Mouse (Mus musculus) lung, postnatal 0 days (tissue): ENCODE measurements at regions not wholly inside any gene's neighbourhood (a gene's known extent, or its start where the extent isn't known, plus 50 kb on each side); places are given as distances from the start of the nearest gene placed in this dataset.
A peak's percentile ranks its signal among the peaks of the same experiment; 100 is the strongest.

Experiments
- ATAC-seq: fragments of 200-750 bp; cut with Nextera tagmentation; 2 replicates; pipeline ENCODE4 v1.8.0; 2017; ENCODE audit warnings: moderate library complexity
- DNase-seq: peaks from one replicate; pipeline ENCODE4 v3.0.0-alpha.2; 2016; ENCODE audit warnings: low spot score
- H3K27ac ChIP-seq: fragments of 300-500 bp; sonication (generic); 2 replicates; pipeline ENCODE4 v1.5.1; 2014; ENCODE audit warnings: antibody characterized with exemption, mild to moderate bottlenecking, low read length, mixed read lengths
- H3K27me3 ChIP-seq: fragments of 300-500 bp; sonication (generic); replicated peaks from 2 replicates; pipeline ENCODE4 v1.6.1; 2014; ENCODE audit warnings: low read length, mixed read lengths; ENCODE audit not compliant: insufficient read depth
- H3K36me3 ChIP-seq: fragments of 300-500 bp; sonication (generic); 2 replicates; pipeline ENCODE4 v1.6.1; 2014; ENCODE audit warnings: low read length, mixed read lengths; ENCODE audit not compliant: insufficient read depth
- H3K4me1 ChIP-seq: fragments of 300-500 bp; sonication (generic); 2 replicates; pipeline ENCODE4 v1.6.1; 2014; ENCODE audit warnings: antibody characterized with exemption, low read depth, low read length, mixed read lengths; ENCODE audit not compliant: insufficient read depth
- H3K4me2 ChIP-seq: fragments of 300-500 bp; sonication (generic); replicated peaks from 2 replicates; pipeline ENCODE4 v1.6.1; 2014; ENCODE audit warnings: low read depth, mild to moderate bottlenecking, low read length, moderate library complexity, mixed read lengths
- H3K4me3 ChIP-seq: fragments of 300-500 bp; sonication (generic); 2 replicates; pipeline ENCODE4 v1.5.1; 2014; ENCODE audit warnings: low read depth, low read length
- H3K9ac ChIP-seq: fragments of 300-500 bp; sonication (generic); replicated peaks from 2 replicates; pipeline ENCODE4 v1.6.1; 2014; ENCODE audit warnings: low read depth, mild to moderate bottlenecking
- H3K9me3 ChIP-seq: fragments of 300-500 bp; sonication (generic); 2 replicates; pipeline ENCODE4 v1.6.1; 2016; ENCODE audit warnings: low read length, mixed read lengths
- CTCF ChIP-seq: IDR thresholded peaks from 2 replicates; pipeline ENCODE4 v1.5.1; 2016; ENCODE audit warnings: antibody characterized with exemption, mild to moderate bottlenecking
- EP300 ChIP-seq: IDR thresholded peaks from 2 replicates; pipeline ENCODE4 v1.6.1; 2016; ENCODE audit warnings: antibody characterized with exemption, mild to moderate bottlenecking, control low read depth
- WGBS: fragments of 180-500 bp; shearing (Covaris S2); extraction: QIAGEN DNeasy Blood & Tissue Kit; methylation state at CpG from one replicate; pipeline ENCODE4 v1.1.7; 2014; 5-methylcytosine and 5-hydroxymethylcytosine counted together

DNA sequence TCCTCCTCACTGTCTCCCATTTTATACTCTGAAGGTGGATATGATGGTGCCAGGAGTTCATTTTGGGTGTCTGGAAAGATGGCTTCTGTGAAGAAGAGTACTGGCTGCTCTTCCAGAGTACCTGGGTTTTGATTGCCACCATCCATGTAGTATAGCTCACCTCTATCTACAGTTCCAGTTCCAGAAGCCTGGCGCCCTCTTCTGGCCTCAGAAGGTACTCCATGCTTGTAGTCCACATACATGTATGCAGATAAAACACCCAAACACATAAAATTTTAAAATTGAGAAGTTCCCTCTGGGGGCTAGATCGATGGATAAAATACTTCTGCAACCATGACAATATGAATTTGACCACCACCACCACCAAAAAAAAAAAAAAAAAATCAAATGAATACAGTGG is 128.4 kb upstream of the Pkdcc start:
- Histone ChIP-seq H3K36me3 (no peaks in the 10 kb centered on the region), H3K9me3 (no peaks in the 10 kb centered on the region), H3K27me3 (no peaks in the 10 kb centered on the region), H3K27ac (no peak overlapping the region), H3K4me3 (no peak overlapping the region), H3K4me2 (no peak overlapping the region), H3K4me1 (no peaks in the 10 kb centered on the region), H3K9ac (no peak overlapping the region)
- WGBS, result 89% methylated on average over 2 of the region's 2 CpGs
- TF ChIP-seq EP300 (no peak), CTCF (peak; percentile 43)
- ATAC-seq (no peak), DNase-seq (no peak)

GRCm38 (mm10) chr17:83088471-83088870 is 126.6 kb upstream of the Pkdcc start:
- Histone ChIP-seq H3K27ac (no peak overlapping the region), H3K4me1 (no peaks in the 10 kb centered on the region), H3K4me2 (no peak overlapping the region), H3K9me3 (no peaks in the 10 kb centered on the region), H3K27me3 (no peaks in the 10 kb centered on the region), H3K36me3 (no peaks in the 10 kb centered on the region), H3K4me3 (no peak overlapping the region), H3K9ac (no peak overlapping the region)
- DNase-seq (no peak), ATAC-seq (no peak)
- WGBS, result 82% methylated on average over 2 of the region's 2 CpGs
- TF ChIP-seq CTCF (no peak), EP300 (no peak)

GRCm38 (mm10) chr17:83089856-83090692 is 125.0 kb upstream of the Pkdcc start:
- no peaks in the 10 kb centered on the region for H3K27me3 ChIP-seq
- 52% methylated on average over 10 of the region's 10 CpGs for WGBS

DNA sequence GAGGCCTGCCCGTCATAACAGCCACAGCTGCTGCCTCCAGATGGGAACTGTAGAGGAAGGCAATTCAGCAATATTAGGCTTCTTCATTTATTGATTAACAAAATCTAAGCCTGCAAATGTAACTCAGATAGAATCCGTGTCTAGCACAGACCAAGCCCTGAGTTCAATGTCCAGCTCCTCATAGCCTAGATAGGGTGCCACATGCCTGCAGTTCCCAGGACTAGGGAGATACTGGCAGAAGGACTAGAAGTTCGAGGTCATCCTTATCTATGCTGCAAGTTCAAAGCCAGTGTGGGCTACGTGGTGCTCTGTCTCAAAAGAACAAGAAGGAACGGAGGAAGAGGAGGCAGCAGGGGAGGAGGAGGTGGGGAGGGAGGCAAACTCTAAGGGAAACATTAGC is 121.2 kb upstream of the Pkdcc start:
- Histone ChIP-seq H3K4me3 (no peak overlapping the region), H3K27ac (no peak overlapping the region), H3K4me2 (no peak overlapping the region), H3K27me3 (no peaks in the 10 kb centered on the region), H3K9ac (no peak overlapping the region), H3K36me3 (no peaks in the 10 kb centered on the region), H3K9me3 (no peaks in the 10 kb centered on the region), H3K4me1 (no peaks in the 10 kb centered on the region)
- no peak for TF ChIP-seq CTCF
- TF ChIP-seq EP300, result no peak
- WGBS, result 77% methylated on average over 5 of the region's 5 CpGs
- DNase-seq (no peak), ATAC-seq (no peak)

More at GRCm38 (mm10) chr17:83089856-83090692, 125.0 kb upstream of the Pkdcc start:
- Histone ChIP-seq H3K4me2 (no peak overlapping the region), H3K4me3 (no peak overlapping the region), H3K36me3 (no peaks in the 10 kb centered on the region), H3K4me1 (no peaks in the 10 kb centered on the region), H3K9me3 (no peaks in the 10 kb centered on the region), H3K9ac (no peak overlapping the region), H3K27ac (no peak overlapping the region)
- no peak for TF ChIP-seq EP300
- no peak for TF ChIP-seq CTCF
- no peak for DNase-seq
- ATAC-seq, result no peak

DNA sequence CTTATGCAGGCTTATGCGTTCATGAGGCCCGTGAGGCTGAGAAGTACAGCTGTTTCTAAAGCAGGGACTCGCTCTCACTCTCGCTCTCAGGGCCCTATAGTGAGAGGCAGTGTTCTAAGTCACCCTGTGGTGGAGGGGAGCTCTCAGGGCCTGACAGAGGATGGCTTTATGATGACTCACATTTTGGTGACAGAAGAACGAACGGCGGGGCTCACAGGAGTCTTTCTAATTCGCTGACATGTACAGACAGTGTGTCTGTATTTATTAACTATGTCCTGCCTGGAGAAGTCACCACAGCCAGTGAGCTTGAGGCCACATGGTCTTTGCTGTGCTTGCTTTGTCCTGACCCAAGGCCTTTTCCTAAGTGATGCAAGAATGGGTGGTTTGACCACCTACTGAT is 118.6 kb upstream of the Pkdcc start:
- Histone ChIP-seq H3K9me3 (no peaks in the 10 kb centered on the region), H3K4me2 (no peak overlapping the region), H3K4me1 (no peaks in the 10 kb centered on the region), H3K27me3 (no peaks in the 10 kb centered on the region), H3K9ac (no peak overlapping the region), H3K4me3 (no peak overlapping the region), H3K27ac (no peak overlapping the region), H3K36me3 (no peaks in the 10 kb centered on the region)
- no peak for DNase-seq
- 41% methylated on average over 8 of the region's 8 CpGs for WGBS
- TF ChIP-seq CTCF (no peak), EP300 (no peak)
- peak; percentile 16; the same call in 1 of the 2 replicates for ATAC-seq

DNA sequence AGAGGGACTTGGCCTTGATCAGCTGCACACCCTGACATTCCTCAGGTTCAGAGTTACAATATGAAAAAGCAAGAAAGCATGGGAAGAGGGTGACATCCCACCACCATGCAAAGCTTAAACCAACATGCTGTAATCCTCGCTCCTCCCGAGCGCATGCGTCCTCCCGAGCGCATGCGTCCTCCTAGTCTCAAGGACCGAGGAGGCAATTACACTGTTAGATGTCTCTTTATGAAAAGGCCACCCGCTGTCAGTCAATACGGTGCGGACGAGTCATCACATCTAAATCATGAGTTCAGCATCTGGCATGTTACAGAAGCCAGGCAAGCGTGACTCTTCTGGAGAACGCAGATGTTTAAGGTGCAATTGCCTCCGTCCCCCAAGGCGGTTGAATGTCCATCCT is 117.1 kb upstream of the Pkdcc start:
- ATAC-seq (no peak), DNase-seq (no peak)
- H3K9me3 ChIP-seq, result no peaks in the 10 kb centered on the region
- TF ChIP-seq EP300, result no peak
- no peak for TF ChIP-seq CTCF
- no peaks in the 10 kb centered on the region for H3K4me1 ChIP-seq
- no peaks in the 10 kb centered on the region for H3K36me3 ChIP-seq
- WGBS, result 93% methylated on average over 16 of the region's 16 CpGs
- H3K4me2 ChIP-seq, result no peak overlapping the region
- no peak overlapping the region for H3K4me3 ChIP-seq
- H3K27ac ChIP-seq, result no peak overlapping the region
- no peak overlapping the region for H3K9ac ChIP-seq
- no peaks in the 10 kb centered on the region for H3K27me3 ChIP-seq
